Mouse (Mus musculus) stomach, postnatal 0 days (tissue): ENCODE measurements around the gene Olfr894.

ENCODE experiments used
- CTCF ChIP-seq: IDR thresholded peaks from 2 replicates; pipeline ENCODE4 v1.5.1; 2016; ENCODE audit warnings: antibody characterized with exemption, low read depth, mild to moderate bottlenecking, moderate library complexity
- EP300 ChIP-seq: optimal IDR thresholded peaks from 2 replicates; pipeline ENCODE3; 2016; ENCODE audit warnings: antibody characterized with exemption

GRCm38 (mm10) chr9:38208065-38208464 is 9.8 kb upstream of the Olfr894 start, which contains the start of gene Olfr893:
- TF ChIP-seq CTCF (no peak), EP300 (no peak)
